Mouse (Mus musculus): Measurements from ENCODE around the gene Slc23a3.

GRCm38 (mm10) chr1:75179334-75180104, 45.8 kb upstream of the Slc23a3 start:
- TF ChIP-seq CTCF (IDR thresholded peaks at IDR 0.05; ENCODE audit: low read depth) (no peak), EP300 (optimal IDR thresholded peaks at IDR 0.05) (no peak)
